Mouse (Mus musculus) brown adipose tissue, adult 24 weeks (tissue): Measurements from ENCODE around the gene Iqck. TPM values are rescaled to one million over a fixed set of nuclear protein-coding genes. Genes with fewer than 3 reads are reported as not detected.

Source experiments
- H3K27ac ChIP-seq: fragments of 200-500 bp; replicated peaks from 2 replicates; pipeline ENCODE4 v1.5.1; 2012; ENCODE audit warnings: low read depth, mild to moderate bottlenecking, low read length
- H3K4me1 ChIP-seq: fragments of 200-500 bp; 2 replicates; pipeline ENCODE4 v1.6.1; 2012; ENCODE audit warnings: low read length, mixed read lengths; ENCODE audit not compliant: control insufficient read depth, insufficient read depth, insufficient read length
- H3K4me3 ChIP-seq: fragments of 200-500 bp; 2 replicates; pipeline ENCODE4 v1.5.1; 2012; ENCODE audit warnings: low read depth, mild to moderate bottlenecking, low read length, moderate library complexity; ENCODE audit not compliant: insufficient read depth
- polyA plus RNA-seq: library from polyadenylated mRNA; stranded (reverse); fragments of >200 nt; gene quantifications from 2 replicates; pipeline ENCODE4 v1.2.4, GENCODE M21; 2012; ENCODE audit not compliant: missing spikeins, insufficient read depth, insufficient read length

Iqck gene
- polyA plus RNA-seq, 1 experiment, result 3.8 TPM

DNA sequence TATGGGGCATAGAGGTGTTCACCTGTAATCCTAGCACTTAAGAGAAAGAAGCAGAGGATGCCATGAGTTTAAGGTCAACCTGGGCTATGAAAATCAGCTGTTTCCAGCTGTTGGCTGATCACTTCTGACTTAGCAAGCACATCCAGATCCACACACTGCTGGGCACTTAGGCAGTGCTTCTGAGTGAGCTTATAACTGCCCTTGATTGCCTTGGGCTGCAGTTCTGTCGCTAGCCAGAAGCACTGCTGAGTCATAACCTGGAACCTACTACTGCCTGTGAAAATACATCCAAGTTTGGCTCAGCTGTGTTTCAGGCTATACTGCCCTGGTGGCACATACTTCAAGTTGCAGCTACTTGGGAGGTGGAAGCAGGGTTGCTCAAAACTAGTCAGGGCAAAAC lies 13.8 kb upstream of the Iqck start:
- Histone ChIP-seq H3K4me3 (no peak overlapping the region), H3K4me1 (no peaks in the 10 kb centered on the region), H3K27ac (no peak overlapping the region)

DNA sequence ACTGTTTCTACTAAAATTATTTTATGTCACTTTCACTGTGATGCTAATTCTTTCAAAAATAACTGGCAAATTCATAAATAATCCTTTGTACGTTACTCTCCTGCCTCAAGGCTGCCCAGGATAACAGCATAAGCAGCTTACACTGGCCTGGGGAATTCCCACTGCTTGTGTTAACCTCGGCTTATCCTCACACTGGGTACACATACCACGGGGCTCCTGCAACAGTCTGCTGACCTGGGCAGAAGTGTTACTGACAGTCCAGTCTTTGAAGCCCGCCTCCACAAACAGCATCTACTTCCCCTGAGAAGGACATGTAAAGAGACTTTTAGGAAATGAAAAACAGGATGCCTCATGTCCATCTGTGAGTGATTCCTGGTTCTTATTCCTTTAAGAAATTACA lies 12.6 kb upstream of the Iqck start:
- no peak overlapping the region for H3K4me3 ChIP-seq
- H3K4me1 ChIP-seq, result no peaks in the 10 kb centered on the region
- no peak overlapping the region for H3K27ac ChIP-seq

- H3K27ac ChIP-seq, result no peak overlapping the region
- H3K4me1 ChIP-seq, result no peaks in the 10 kb centered on the region
- no peak overlapping the region for H3K4me3 ChIP-seq
These were observed 10.4 kb upstream of the Iqck start for GRCm38 (mm10) chr7:118845141-118845540.

GRCm38 (mm10) chr7:118846329-118846728 lies 9.2 kb upstream of the Iqck start:
- Histone ChIP-seq H3K4me3 (no peak overlapping the region), H3K27ac (no peak overlapping the region), H3K4me1 (peaks cover 8% of the 10 kb centered on the region)

GRCm38 (mm10) chr7:118848796-118849195 lies 6.8 kb upstream of the Iqck start:
- Histone ChIP-seq H3K4me1 (peaks cover 17% of the 10 kb centered on the region), H3K27ac (no peak overlapping the region), H3K4me3 (no peak overlapping the region)

- no peak overlapping the region for H3K4me3 ChIP-seq
- H3K27ac ChIP-seq, result no peak overlapping the region
- H3K4me1 ChIP-seq, result peaks cover 24% of the 10 kb centered on the region
These were observed 5.9 kb upstream of the Iqck start for GRCm38 (mm10) chr7:118849543-118850250.

DNA sequence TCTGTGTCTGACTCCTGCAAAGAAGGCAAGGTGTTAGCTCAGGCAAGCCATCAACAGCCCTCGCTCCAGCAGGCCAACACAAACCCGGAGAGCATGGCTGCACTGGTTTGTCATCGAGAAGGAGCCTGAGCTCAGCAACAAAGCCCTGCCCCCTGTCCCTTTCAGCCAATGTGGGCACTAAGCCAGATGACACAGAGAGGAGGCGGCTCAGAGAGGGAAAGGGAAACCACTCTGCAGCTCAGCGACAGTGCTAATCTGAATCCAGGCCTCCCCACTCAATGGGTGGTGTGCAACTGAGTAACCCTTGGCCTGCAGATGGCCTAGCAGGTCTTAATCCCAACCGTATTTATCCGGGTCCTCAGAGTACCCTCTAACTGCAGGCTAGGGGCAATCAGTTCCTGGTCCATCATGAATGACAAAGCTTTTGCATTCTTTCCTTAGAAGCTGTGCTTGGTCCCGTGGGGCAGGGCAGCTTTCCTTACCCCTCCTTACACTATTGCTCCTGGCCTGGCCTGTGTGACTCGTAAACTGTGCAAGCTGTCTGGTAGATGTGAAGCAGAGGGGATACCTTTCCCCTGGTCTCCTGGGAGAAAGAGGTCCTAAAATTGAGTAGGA lies 4.8 kb upstream of the Iqck start:
- no peak overlapping the region; the same call in 1 of the 2 replicates for H3K27ac ChIP-seq
- H3K4me1 ChIP-seq, result peaks cover 26% of the 10 kb centered on the region
- no peak overlapping the region for H3K4me3 ChIP-seq

DNA sequence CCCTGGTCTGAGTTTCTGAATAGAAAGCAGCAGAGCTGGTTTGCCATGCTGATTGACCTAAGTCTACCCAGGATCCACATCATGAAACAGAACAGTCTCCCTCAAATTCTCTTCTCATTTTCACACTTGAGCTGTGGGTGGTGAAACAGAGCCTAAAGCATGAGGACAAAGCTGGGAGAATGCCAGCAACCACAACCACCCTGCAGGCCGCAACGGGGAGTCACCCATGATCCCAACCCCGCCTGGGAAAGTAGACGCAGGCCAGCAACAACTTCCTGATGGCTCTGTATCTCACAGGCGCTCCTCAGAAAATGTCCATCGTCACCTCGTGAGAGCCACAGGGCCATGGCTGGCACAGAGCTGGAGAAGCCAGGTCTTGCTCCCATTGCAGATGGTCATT lies 4.0 kb upstream of the Iqck start:
- Histone ChIP-seq H3K27ac (0 out of 2 replicates have a peak overlapping the region, but pooled peaks have one; percentile 10), H3K4me1 (peaks cover 26% of the 10 kb centered on the region), H3K4me3 (no peak overlapping the region)

GRCm38 (mm10) chr7:118852611-118853010 lies 2.9 kb upstream of the Iqck start:
- H3K4me1 ChIP-seq, result peaks cover 26% of the 10 kb centered on the region
- peak overlapping the region; percentile 35 for H3K27ac ChIP-seq
- H3K4me3 ChIP-seq, result no peak overlapping the region

- no peak overlapping the region for H3K27ac ChIP-seq
- H3K4me3 ChIP-seq, result peak overlapping the region; percentile 79
- peaks cover 26% of the 10 kb centered on the region for H3K4me1 ChIP-seq
These were observed 946 bp upstream of the Iqck start for GRCm38 (mm10) chr7:118854606-118855005.

GRCm38 (mm10) chr7:118855877-118856304 lies 339 bp downstream of the Iqck start, which contains the start of gene Knop1:
TSS of gene Knop1 (minus strand) at chr7:118856254.
- Histone ChIP-seq H3K4me1 (peaks cover 20% of the 10 kb centered on the region; the same call in 1 of the 2 replicates), H3K27ac (peak within 1 kb of the TSS; percentile 40; the same call in 1 of the 2 replicates), H3K4me3 (peak within 1 kb of the TSS; percentile 79)

GRCm38 (mm10) chr7:118858640-118859039 lies 3.1 kb downstream of the Iqck start:
- Histone ChIP-seq H3K27ac (no peak overlapping the region), H3K4me3 (no peak overlapping the region), H3K4me1 (peaks cover 11% of the 10 kb centered on the region; the same call in 1 of the 2 replicates)

- Histone ChIP-seq H3K27ac (no peak overlapping the region), H3K4me1 (no peaks in the 10 kb centered on the region; the same call in 1 of the 2 replicates)
These were observed 9.8 kb downstream of the Iqck start for GRCm38 (mm10) chr7:118865362-118865761.

GRCm38 (mm10) chr7:118879466-118880029 lies 24.0 kb downstream of the Iqck start:
- H3K4me1 ChIP-seq, result no peaks in the 10 kb centered on the region
- no peak overlapping the region for H3K4me3 ChIP-seq
- no peak overlapping the region for H3K27ac ChIP-seq

More at GRCm38 (mm10) chr7:118865362-118865761, 9.8 kb downstream of the Iqck start:
- H3K4me3 ChIP-seq, result no peak overlapping the region

DNA sequence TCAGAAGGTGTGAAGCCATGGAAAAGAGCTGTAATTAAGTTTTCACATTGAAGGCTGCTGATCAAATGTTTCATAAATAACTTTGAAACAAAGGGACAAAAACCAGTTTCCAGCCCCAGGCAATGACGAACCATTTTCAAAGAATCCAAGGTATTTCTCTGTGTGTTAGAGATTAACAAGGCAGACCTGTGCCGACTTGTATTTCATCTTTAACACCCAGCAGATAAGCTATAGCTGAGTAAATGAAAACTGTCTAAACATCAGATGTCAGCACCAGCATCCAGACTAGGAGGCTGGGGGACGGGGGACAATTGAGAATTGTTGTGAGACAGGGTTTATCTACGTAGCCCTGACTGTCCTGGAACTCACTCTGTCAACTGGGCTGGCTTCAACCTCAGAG lies 28.4 kb downstream of the Iqck start:
- H3K27ac ChIP-seq, result no peak overlapping the region
- no peak overlapping the region for H3K4me3 ChIP-seq
- no peaks in the 10 kb centered on the region for H3K4me1 ChIP-seq
